Mouse (Mus musculus) small intestine, adult 2 months (tissue): Measurements from ENCODE around the gene Ctnnbl1. TPM values are rescaled to one million over a fixed set of nuclear protein-coding genes. Genes with fewer than 3 reads are reported as not detected.

Experiments
- H3K27ac ChIP-seq: fragments of 200-500 bp; 2 replicates; pipeline ENCODE4 v1.5.1; 2012; ENCODE audit warnings: low read depth, low read length, control low read depth, inconsistent platforms; ENCODE audit not compliant: insufficient read depth
- H3K27me3 ChIP-seq: fragments of 200-500 bp; 2 replicates; pipeline ENCODE4 v1.6.1; 2012; ENCODE audit warnings: mild to moderate bottlenecking, moderate library complexity, low read length, inconsistent platforms; ENCODE audit not compliant: control insufficient read depth, insufficient read depth
- H3K36me3 ChIP-seq: fragments of 200-500 bp; 2 replicates; pipeline ENCODE4 v1.6.1; 2012; ENCODE audit warnings: mild to moderate bottlenecking, low read length, control low read depth, inconsistent platforms; ENCODE audit not compliant: control insufficient read depth, insufficient read depth
- H3K4me1 ChIP-seq: fragments of 200-500 bp; 2 replicates; pipeline ENCODE4 v1.6.1; 2012; ENCODE audit warnings: low read length, inconsistent platforms, mixed read lengths; ENCODE audit not compliant: control insufficient read depth, insufficient read depth, insufficient read length
- H3K4me3 ChIP-seq: fragments of 200-500 bp; 2 replicates; pipeline ENCODE4 v1.5.1; 2012; ENCODE audit warnings: low read depth, mild to moderate bottlenecking, control low read depth, inconsistent platforms, low read length, moderate library complexity
- CTCF ChIP-seq: fragments of 200-500 bp; IDR thresholded peaks from 2 replicates; pipeline ENCODE4 v1.5.1; 2012; ENCODE audit warnings: low read depth, mild to moderate bottlenecking, control low read depth, inconsistent platforms, low read length, moderate library complexity, mixed read lengths; ENCODE audit not compliant: insufficient replicate concordance, insufficient read length; ENCODE audit errors: extremely low read depth
- POLR2A ChIP-seq: fragments of 200-500 bp; IDR thresholded peaks from 2 replicates; pipeline ENCODE4 v1.6.1; 2012; ENCODE audit warnings: low read depth, mild to moderate bottlenecking, control low read depth, inconsistent platforms, low read length, moderate library complexity
- WGBS: fragments of 180-500 bp; shearing (Covaris S2); methylation state at CpG from one replicate; pipeline ENCODE4 v1.1.7; 2018; 5-methylcytosine and 5-hydroxymethylcytosine counted together
- polyA plus RNA-seq: library from polyadenylated mRNA; depleted of rRNA; stranded (reverse); fragments of >200 nt; gene quantifications from 2 replicates; pipeline ENCODE4 v1.2.3, GENCODE M21; 2012

Ctnnbl1 gene
- polyA plus RNA-seq, 1 experiment, result 17.2 TPM

- Histone ChIP-seq H3K36me3 (no peaks in the 10 kb centered on the region), H3K27me3 (0 out of 2 replicates have a peak, but pooled peaks cover 2% of the 10 kb centered on the region), H3K4me1 (no peaks in the 10 kb centered on the region), H3K4me3 (no peak overlapping the region), H3K27ac (no peak overlapping the region)
- TF ChIP-seq CTCF (no peak), POLR2A (no peak)
- WGBS, result 69% methylated on average over 7 of the region's 7 CpGs
These were observed 189.3 kb downstream of the Ctnnbl1 start for GRCm38 (mm10) chr2:157926502-157926901.

DNA sequence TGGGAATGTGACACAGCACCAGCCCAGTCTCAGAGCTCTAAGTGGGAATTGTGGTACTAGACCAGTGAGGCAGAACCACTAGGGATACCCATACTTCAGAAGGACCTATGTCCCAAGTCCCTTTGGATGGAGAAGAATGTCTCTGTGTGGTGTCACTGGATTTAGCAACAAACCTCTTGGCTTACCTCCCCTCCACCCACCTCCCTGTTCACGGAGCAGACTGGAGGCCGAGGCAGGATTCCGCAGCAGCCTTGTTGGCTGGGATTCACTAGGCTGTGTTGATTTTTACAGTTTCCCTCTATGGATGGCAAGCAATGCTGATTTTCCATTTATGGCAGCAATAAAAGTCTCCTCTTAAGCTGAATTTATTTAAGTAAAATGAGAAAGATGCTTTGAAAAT is 189.7 kb downstream of the Ctnnbl1 start:
- 0 out of 2 replicates have a peak, but pooled peaks cover 2% of the 10 kb centered on the region for H3K27me3 ChIP-seq
- H3K4me1 ChIP-seq, result no peaks in the 10 kb centered on the region
- no peak overlapping the region for H3K27ac ChIP-seq
- TF ChIP-seq CTCF (no peak), POLR2A (no peak)
- H3K36me3 ChIP-seq, result no peaks in the 10 kb centered on the region
- WGBS, result 58% methylated on average over 3 of the region's 3 CpGs
- H3K4me3 ChIP-seq, result no peak overlapping the region

- 60% methylated on average over 20 of the region's 20 CpGs for WGBS
- no peak for TF ChIP-seq POLR2A
- TF ChIP-seq CTCF, result no peak
- 0 out of 2 replicates have a peak, but pooled peaks cover 2% of the 10 kb centered on the region for H3K27me3 ChIP-seq
- peaks cover 2% of the 10 kb centered on the region; the same call in 1 of the 2 replicates for H3K4me1 ChIP-seq
- no peaks in the 10 kb centered on the region for H3K36me3 ChIP-seq
- no peak overlapping the region for H3K27ac ChIP-seq
- H3K4me3 ChIP-seq, result no peak overlapping the region
These were observed 190.2 kb downstream of the Ctnnbl1 start for GRCm38 (mm10) chr2:157927397-157927796.

DNA sequence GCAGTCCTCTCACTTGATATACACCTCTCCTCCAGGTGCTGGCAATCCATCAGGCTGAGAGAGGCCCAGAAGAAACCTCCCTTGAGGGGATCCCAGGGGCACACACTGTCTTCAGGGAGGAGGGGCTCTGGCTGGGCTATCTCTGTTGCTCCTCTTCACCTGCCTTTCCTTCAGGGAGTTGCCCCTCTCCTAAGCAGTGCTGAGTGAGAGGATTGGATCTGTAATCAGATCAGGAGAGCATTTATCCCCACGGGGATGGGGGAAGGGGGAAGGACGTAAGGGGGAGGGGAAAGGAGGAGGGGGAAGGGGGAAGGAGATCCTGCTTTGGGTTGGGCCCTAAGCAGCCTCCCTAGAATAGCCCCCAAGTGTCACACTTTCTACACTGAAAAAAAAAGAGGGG is 190.6 kb downstream of the Ctnnbl1 start:
- TF ChIP-seq CTCF (no peak), POLR2A (no peak)
- H3K36me3 ChIP-seq, result no peaks in the 10 kb centered on the region
- no peak overlapping the region for H3K4me3 ChIP-seq
- H3K27ac ChIP-seq, result no peak overlapping the region
- 0 out of 2 replicates have a peak, but pooled peaks cover 2% of the 10 kb centered on the region for H3K27me3 ChIP-seq
- WGBS, result 30% methylated on average over 2 of the region's 2 CpGs
- peaks cover 2% of the 10 kb centered on the region; the same call in 1 of the 2 replicates for H3K4me1 ChIP-seq

- WGBS, result 67% methylated on average over 4 of the region's 4 CpGs
- no peak overlapping the region for H3K27ac ChIP-seq
- TF ChIP-seq CTCF (peak; percentile 14; the same call in 1 of the 2 replicates), POLR2A (no peak)
- H3K36me3 ChIP-seq, result no peaks in the 10 kb centered on the region
- peaks cover 26% of the 10 kb centered on the region for H3K4me1 ChIP-seq
- H3K4me3 ChIP-seq, result no peak overlapping the region
- no peaks in the 10 kb centered on the region for H3K27me3 ChIP-seq
These were observed 195.5 kb downstream of the Ctnnbl1 start for GRCm38 (mm10) chr2:157932655-157933054.

- Histone ChIP-seq H3K4me3 (peak overlapping the region; percentile 30), H3K27me3 (peaks cover 4% of the 10 kb centered on the region; the same call in 1 of the 2 replicates), H3K27ac (peak overlapping the region; percentile 91), H3K36me3 (no peaks in the 10 kb centered on the region), H3K4me1 (peaks cover 35% of the 10 kb centered on the region)
- WGBS, result 29% methylated on average over 11 of the region's 11 CpGs
- no peak for TF ChIP-seq POLR2A
- TF ChIP-seq CTCF, result no peak
These were observed 198.4 kb downstream of the Ctnnbl1 start for GRCm38 (mm10) chr2:157935444-157936171.

GRCm38 (mm10) chr2:157936676-157937075 is 199.5 kb downstream of the Ctnnbl1 start:
- H3K27ac ChIP-seq, result no peak overlapping the region
- no peak overlapping the region for H3K4me3 ChIP-seq
- no peaks in the 10 kb centered on the region for H3K36me3 ChIP-seq
- H3K27me3 ChIP-seq, result peaks cover 10% of the 10 kb centered on the region; the same call in 1 of the 2 replicates
- WGBS, result 74% methylated on average over 4 of the region's 4 CpGs
- peak; percentile 19; the same call in 1 of the 2 replicates for TF ChIP-seq CTCF
- TF ChIP-seq POLR2A, result no peak
- peaks cover 41% of the 10 kb centered on the region for H3K4me1 ChIP-seq
